Mouse (Mus musculus) kidney, embryonic 14.5 days (tissue): ENCODE results near the gene Rprd2. TPM values are rescaled to one million over a fixed set of nuclear protein-coding genes. Genes with fewer than 3 reads are reported as not detected.

Source experiments
- ATAC-seq: fragments of 200-750 bp; cut with Nextera tagmentation; 2 replicates; pipeline ENCODE4 v1.8.0; 2017; ENCODE audit warnings: moderate number of reproducible peaks, mild to moderate bottlenecking, moderate TSS enrichment, moderate library complexity; ENCODE audit not compliant: low FRiP score, low TSS enrichment
- H3K27ac ChIP-seq: fragments of 300-500 bp; sonication (generic); 2 replicates; pipeline ENCODE4 v1.5.1; 2014; ENCODE audit warnings: low read depth, mild to moderate bottlenecking, low read length, moderate library complexity, mixed read lengths
- H3K27me3 ChIP-seq: fragments of 300-500 bp; sonication (generic); 2 replicates; pipeline ENCODE4 v1.6.1; 2014; ENCODE audit warnings: mild to moderate bottlenecking, low read length; ENCODE audit not compliant: control insufficient read depth, insufficient read depth
- H3K36me3 ChIP-seq: fragments of 300-500 bp; sonication (generic); 2 replicates; pipeline ENCODE4 v1.6.1; 2014; ENCODE audit warnings: low read length, mixed read lengths; ENCODE audit not compliant: control insufficient read depth, insufficient read depth
- H3K4me1 ChIP-seq: fragments of 300-500 bp; sonication (generic); 2 replicates; pipeline ENCODE4 v1.6.1; 2014; ENCODE audit warnings: low read length, mixed read lengths; ENCODE audit not compliant: control insufficient read depth, insufficient read depth
- H3K4me2 ChIP-seq: fragments of 300-500 bp; sonication (generic); replicated peaks from 2 replicates; pipeline ENCODE4 v1.6.1; 2014; ENCODE audit warnings: low read depth, mild to moderate bottlenecking, low read length
- H3K4me3 ChIP-seq: fragments of 300-500 bp; sonication (generic); 2 replicates; pipeline ENCODE4 v1.5.1; 2014; ENCODE audit warnings: mild to moderate bottlenecking, low read length
- H3K9ac ChIP-seq: fragments of 300-500 bp; sonication (generic); 2 replicates; pipeline ENCODE4 v1.6.1; 2014; ENCODE audit warnings: low read depth, mild to moderate bottlenecking, low read length, moderate library complexity
- H3K9me3 ChIP-seq: fragments of 300-500 bp; sonication (generic); 2 replicates; pipeline ENCODE4 v1.6.1; 2016; ENCODE audit warnings: low read length; ENCODE audit not compliant: control insufficient read depth
- WGBS: fragments of 180-500 bp; shearing (Covaris S2); extraction: QIAGEN DNeasy Blood & Tissue Kit; methylation state at CpG from one replicate; pipeline ENCODE4 v1.1.7; 2014; 5-methylcytosine and 5-hydroxymethylcytosine counted together
- polyA plus RNA-seq: library from polyadenylated mRNA; unstranded; fragments of >200 nt; fragmentation: Nextera tagmentation; extraction: Ambion mirVana; gene quantifications from 2 replicates; pipeline ENCODE4 v1.2.1, GENCODE M21; 2014

Rprd2 gene
- polyA plus RNA-seq, 1 experiment from 2014 or later: 27.2 TPM

GRCm38 (mm10) chr3:95735071-95735670 lies 83.5 kb downstream of the Rprd2 start:
- H3K36me3 ChIP-seq: peaks cover 19% of the 10 kb centered on the region
- WGBS: 79% methylated on average over 12 of the region's 12 CpGs
- peaks cover 25% of the 10 kb centered on the region for H3K4me1 ChIP-seq

GRCm38 (mm10) chr3:95734092-95734702 lies 84.5 kb downstream of the Rprd2 start:
- no peak overlapping the region for H3K27ac ChIP-seq
- H3K9ac ChIP-seq: no peak overlapping the region
- no peak overlapping the region for H3K4me3 ChIP-seq
- no peaks in the 10 kb centered on the region for H3K9me3 ChIP-seq
- WGBS: 82% methylated on average over 13 of the region's 13 CpGs
- no peak overlapping the region for H3K4me2 ChIP-seq
- no peak for ATAC-seq
- peaks cover 19% of the 10 kb centered on the region for H3K4me1 ChIP-seq
- no peaks in the 10 kb centered on the region for H3K27me3 ChIP-seq
- peaks cover 19% of the 10 kb centered on the region for H3K36me3 ChIP-seq

More at GRCm38 (mm10) chr3:95735071-95735670, 83.5 kb downstream of the Rprd2 start:
- Histone ChIP-seq H3K4me3 (no peak overlapping the region), H3K27ac (no peak overlapping the region), H3K27me3 (no peaks in the 10 kb centered on the region), H3K9ac (no peak overlapping the region), H3K9me3 (no peaks in the 10 kb centered on the region), H3K4me2 (no peak overlapping the region)
- ATAC-seq: no peak

- ATAC-seq: no peak
- H3K4me1 ChIP-seq: peaks cover 12% of the 10 kb centered on the region; the same call in 1 of the 2 replicates
- no peak overlapping the region for H3K27ac ChIP-seq
- WGBS: 85% methylated on average over 11 of the region's 11 CpGs
- H3K4me3 ChIP-seq: no peak overlapping the region
- no peak overlapping the region; the same call in 1 of the 2 replicates for H3K9ac ChIP-seq
- no peaks in the 10 kb centered on the region for H3K27me3 ChIP-seq
- peaks cover 19% of the 10 kb centered on the region for H3K36me3 ChIP-seq
- H3K9me3 ChIP-seq: no peaks in the 10 kb centered on the region
- no peak overlapping the region for H3K4me2 ChIP-seq
Observed at GRCm38 (mm10) chr3:95732744-95733521, 85.7 kb downstream of the Rprd2 start.

GRCm38 (mm10) chr3:95732297-95732696 lies 86.4 kb downstream of the Rprd2 start:
- Histone ChIP-seq H3K4me2 (no peak overlapping the region), H3K4me1 (peaks cover 8% of the 10 kb centered on the region; the same call in 1 of the 2 replicates), H3K9ac (no peak overlapping the region), H3K4me3 (no peak overlapping the region), H3K27me3 (no peaks in the 10 kb centered on the region), H3K36me3 (peaks cover 19% of the 10 kb centered on the region), H3K9me3 (no peaks in the 10 kb centered on the region), H3K27ac (no peak overlapping the region)
- ATAC-seq: no peak
- WGBS: 97% methylated on average over 9 of the region's 9 CpGs

GRCm38 (mm10) chr3:95731802-95732201 lies 86.9 kb downstream of the Rprd2 start:
- peaks cover 19% of the 10 kb centered on the region for H3K36me3 ChIP-seq
- 88% methylated on average over 4 of the region's 4 CpGs for WGBS
- ATAC-seq: no peak
- no peak overlapping the region for H3K4me3 ChIP-seq
- no peaks in the 10 kb centered on the region for H3K27me3 ChIP-seq
- no peaks in the 10 kb centered on the region for H3K9me3 ChIP-seq
- no peak overlapping the region for H3K9ac ChIP-seq
- no peak overlapping the region for H3K4me2 ChIP-seq
- peaks cover 7% of the 10 kb centered on the region; the same call in 1 of the 2 replicates for H3K4me1 ChIP-seq
- no peak overlapping the region for H3K27ac ChIP-seq

- Histone ChIP-seq H3K9ac (no peak overlapping the region), H3K27ac (no peak overlapping the region), H3K4me2 (no peak overlapping the region), H3K4me1 (peaks cover 7% of the 10 kb centered on the region; the same call in 1 of the 2 replicates), H3K9me3 (no peaks in the 10 kb centered on the region), H3K36me3 (peaks cover 14% of the 10 kb centered on the region), H3K4me3 (no peak overlapping the region), H3K27me3 (no peaks in the 10 kb centered on the region)
- 68% methylated on average over 7 of the region's 7 CpGs for WGBS
- ATAC-seq: no peak
Observed at GRCm38 (mm10) chr3:95730431-95730830, 88.2 kb downstream of the Rprd2 start.

GRCm38 (mm10) chr3:95728906-95729305 lies 89.8 kb downstream of the Rprd2 start:
- Histone ChIP-seq H3K9ac (no peak overlapping the region), H3K9me3 (no peaks in the 10 kb centered on the region), H3K4me1 (peaks cover 7% of the 10 kb centered on the region; the same call in 1 of the 2 replicates), H3K27me3 (no peaks in the 10 kb centered on the region), H3K36me3 (0 out of 2 replicates have a peak, but pooled peaks cover under 1% of the 10 kb centered on the region), H3K4me2 (no peak overlapping the region), H3K27ac (no peak overlapping the region), H3K4me3 (no peak overlapping the region)
- 94% methylated on average over 2 of the region's 2 CpGs for WGBS
- ATAC-seq: no peak

GRCm38 (mm10) chr3:95726696-95727358 lies 91.8 kb downstream of the Rprd2 start:
- Histone ChIP-seq H3K36me3 (no peaks in the 10 kb centered on the region), H3K9me3 (no peaks in the 10 kb centered on the region), H3K4me3 (no peak overlapping the region), H3K4me2 (no peak overlapping the region), H3K9ac (no peak overlapping the region), H3K4me1 (no peaks in the 10 kb centered on the region), H3K27me3 (no peaks in the 10 kb centered on the region), H3K27ac (no peak overlapping the region)
- WGBS: 73% methylated on average over 7 of the region's 7 CpGs
- no peak for ATAC-seq
